Mouse (Mus musculus): ENCODE data around the gene Usp21. TPM values are rescaled to one million over a fixed set of nuclear protein-coding genes. Genes with fewer than 3 reads are reported as not detected.
"Not testable (repeated sequence)": the region's sequence is repeated elsewhere in the genome, so short reads cannot be mapped to it uniquely, and the experiment has no call there.

Usp21 gene
- polyA plus RNA-seq, 1 experiment from 2014 or later = 110 TPM

- ATAC-seq (replicated peaks; ENCODE audit: low FRiP score) = peak; percentile 11
- Histone ChIP-seq H3K27ac (ENCODE audit: low read depth, low read length) (peak overlapping the region; percentile 63), H3K36me3 (ENCODE audit: control insufficient read depth, insufficient read depth, low read length) (no peaks in the 10 kb centered on the region; the same call in 1 of the 2 replicates), H3K27me3 (ENCODE audit: control insufficient read depth, insufficient read depth, low read length) (no peaks in the 10 kb centered on the region), H3K9me3 (ENCODE audit: control insufficient read depth, low read length) (no peaks in the 10 kb centered on the region), H3K4me2 (ENCODE audit: low read depth, low read length, severe bottlenecking) (peak overlapping the region; percentile 50), H3K4me1 (replicated peaks; ENCODE audit: control insufficient read depth, insufficient read depth, low read length) (peaks cover 30% of the 10 kb centered on the region), H3K9ac (ENCODE audit: low read length) (peak overlapping the region; percentile 92), H3K4me3 (ENCODE audit: low read depth, low read length) (peak overlapping the region; percentile 81)
- 16% methylated on average over 13 of the region's 13 CpGs for WGBS
- peak; percentile 57 for DNase-seq (ENCODE audit: low spot score)
These were observed 40.3 kb downstream of the Usp21 start for GRCm38 (mm10) chr1:171247453-171247841.

- H3K4me3 ChIP-seq (ENCODE audit: low read depth, low read length) = peak overlapping the region; percentile 81
- H3K27me3 ChIP-seq (ENCODE audit: control insufficient read depth, insufficient read depth, low read length) = no peaks in the 10 kb centered on the region
- H3K36me3 ChIP-seq (ENCODE audit: control insufficient read depth, insufficient read depth, low read length) = no peaks in the 10 kb centered on the region; the same call in 1 of the 2 replicates
- H3K4me2 ChIP-seq (ENCODE audit: low read depth, low read length, severe bottlenecking) = peak overlapping the region; percentile 78
- no peaks in the 10 kb centered on the region for H3K9me3 ChIP-seq (ENCODE audit: control insufficient read depth, low read length)
- peak overlapping the region; percentile 63 for H3K27ac ChIP-seq (ENCODE audit: low read depth, low read length)
- under 1% methylated on average over 41 of the region's 41 CpGs for WGBS
- ATAC-seq (replicated peaks; ENCODE audit: low FRiP score) (peak; percentile 91), DNase-seq (ENCODE audit: low spot score) (peak; percentile 99)
- H3K9ac ChIP-seq (ENCODE audit: low read length) = peak overlapping the region; percentile 92
- H3K4me1 ChIP-seq (replicated peaks; ENCODE audit: control insufficient read depth, insufficient read depth, low read length) = peaks cover 25% of the 10 kb centered on the region
These were observed 40.9 kb downstream of the Usp21 start for GRCm38 (mm10) chr1:171246709-171247452.

GRCm38 (mm10) chr1:171245353-171245752 lies 42.4 kb downstream of the Usp21 start:
- Histone ChIP-seq H3K4me1 (replicated peaks; ENCODE audit: control insufficient read depth, insufficient read depth, low read length) (peaks cover 13% of the 10 kb centered on the region), H3K9me3 (ENCODE audit: control insufficient read depth, low read length) (no peaks in the 10 kb centered on the region), H3K4me2 (ENCODE audit: low read depth, low read length, severe bottlenecking) (no peak overlapping the region), H3K27ac (ENCODE audit: low read depth, low read length) (no peak overlapping the region), H3K4me3 (ENCODE audit: low read depth, low read length) (no peak overlapping the region), H3K36me3 (ENCODE audit: control insufficient read depth, insufficient read depth, low read length) (no peaks in the 10 kb centered on the region; the same call in 1 of the 2 replicates), H3K9ac (ENCODE audit: low read length) (no peak overlapping the region), H3K27me3 (ENCODE audit: control insufficient read depth, insufficient read depth, low read length) (no peaks in the 10 kb centered on the region)
- ATAC-seq (replicated peaks; ENCODE audit: low FRiP score) = no peak
- WGBS = 87% methylated on average over 8 of the region's 8 CpGs
- DNase-seq (ENCODE audit: low spot score) = no peak

- H3K9me3 ChIP-seq (ENCODE audit: control insufficient read depth, low read length); DNase-seq (ENCODE audit: low spot score); H3K36me3 ChIP-seq (ENCODE audit: control insufficient read depth, insufficient read depth, low read length); H3K27me3 ChIP-seq (ENCODE audit: control insufficient read depth, insufficient read depth, low read length); H3K4me1 ChIP-seq (replicated peaks; ENCODE audit: control insufficient read depth, insufficient read depth, low read length); ATAC-seq (replicated peaks; ENCODE audit: low FRiP score); H3K4me2 ChIP-seq (ENCODE audit: low read depth, low read length, severe bottlenecking); H3K9ac ChIP-seq (ENCODE audit: low read length); H3K4me3 ChIP-seq (ENCODE audit: low read depth, low read length); H3K27ac ChIP-seq (ENCODE audit: low read depth, low read length): not testable (repeated sequence)
- WGBS = 82% methylated on average over 12 of the region's 12 CpGs
These were observed 45.8 kb downstream of the Usp21 start for GRCm38 (mm10) chr1:171241952-171242351.

GRCm38 (mm10) chr1:171240911-171241310 lies 46.9 kb downstream of the Usp21 start:
- H3K9me3 ChIP-seq (ENCODE audit: control insufficient read depth, low read length) = no peaks in the 10 kb centered on the region
- H3K4me1 ChIP-seq (replicated peaks; ENCODE audit: control insufficient read depth, insufficient read depth, low read length) = 0 out of 2 replicates have a peak, but pooled peaks cover 3% of the 10 kb centered on the region
- H3K36me3 ChIP-seq (ENCODE audit: control insufficient read depth, insufficient read depth, low read length) = peaks cover 15% of the 10 kb centered on the region; the same call in 1 of the 2 replicates
- no peak overlapping the region for H3K27ac ChIP-seq (ENCODE audit: low read depth, low read length)
- no peak overlapping the region for H3K4me2 ChIP-seq (ENCODE audit: low read depth, low read length, severe bottlenecking)
- no peak for DNase-seq (ENCODE audit: low spot score)
- H3K4me3 ChIP-seq (ENCODE audit: low read depth, low read length) = no peak overlapping the region
- H3K9ac ChIP-seq (ENCODE audit: low read length) = no peak overlapping the region
- no peaks in the 10 kb centered on the region for H3K27me3 ChIP-seq (ENCODE audit: control insufficient read depth, insufficient read depth, low read length)
- no peak for ATAC-seq (replicated peaks; ENCODE audit: low FRiP score)
- 91% methylated on average over 10 of the region's 10 CpGs for WGBS

- Histone ChIP-seq H3K4me1 (replicated peaks; ENCODE audit: control insufficient read depth, insufficient read depth, low read length) (no peaks in the 10 kb centered on the region), H3K4me2 (ENCODE audit: low read depth, low read length, severe bottlenecking) (no peak overlapping the region), H3K9ac (ENCODE audit: low read length) (no peak overlapping the region), H3K27ac (ENCODE audit: low read depth, low read length) (no peak overlapping the region), H3K9me3 (ENCODE audit: control insufficient read depth, low read length) (no peaks in the 10 kb centered on the region), H3K27me3 (ENCODE audit: control insufficient read depth, insufficient read depth, low read length) (no peaks in the 10 kb centered on the region), H3K4me3 (ENCODE audit: low read depth, low read length) (no peak overlapping the region), H3K36me3 (ENCODE audit: control insufficient read depth, insufficient read depth, low read length) (peaks cover 16% of the 10 kb centered on the region; the same call in 1 of the 2 replicates)
- 82% methylated on average over 15 of the region's 15 CpGs for whole genome bisulfite sequencing
- DNase-seq (ENCODE audit: low spot score) (no peak), ATAC-seq (replicated peaks; ENCODE audit: low FRiP score) (no peak)
These were observed 47.6 kb downstream of the Usp21 start for GRCm38 (mm10) chr1:171239992-171240744.

- ATAC-seq (replicated peaks; ENCODE audit: low FRiP score) = no peak
- H3K36me3 ChIP-seq (ENCODE audit: control insufficient read depth, insufficient read depth, low read length) = peaks cover 16% of the 10 kb centered on the region; the same call in 1 of the 2 replicates
- WGBS = 73% methylated on average over 14 of the region's 14 CpGs
These were observed 49.3 kb downstream of the Usp21 start for GRCm38 (mm10) chr1:171238463-171238862.

GRCm38 (mm10) chr1:171237438-171237837 lies 50.4 kb downstream of the Usp21 start:
- Histone ChIP-seq H3K9ac (ENCODE audit: low read length) (no peak overlapping the region), H3K27ac (ENCODE audit: low read depth, low read length) (no peak overlapping the region), H3K9me3 (ENCODE audit: control insufficient read depth, low read length) (no peaks in the 10 kb centered on the region), H3K4me1 (replicated peaks; ENCODE audit: control insufficient read depth, insufficient read depth, low read length) (no peaks in the 10 kb centered on the region), H3K27me3 (ENCODE audit: control insufficient read depth, insufficient read depth, low read length) (no peaks in the 10 kb centered on the region), H3K4me2 (ENCODE audit: low read depth, low read length, severe bottlenecking) (no peak overlapping the region), H3K4me3 (ENCODE audit: low read depth, low read length) (no peak overlapping the region), H3K36me3 (ENCODE audit: control insufficient read depth, insufficient read depth, low read length) (peaks cover 16% of the 10 kb centered on the region; the same call in 1 of the 2 replicates)
- 80% methylated on average over 6 of the region's 6 CpGs for WGBS
- ATAC-seq (replicated peaks; ENCODE audit: low FRiP score) = no peak
- DNase-seq (ENCODE audit: low spot score) = no peak

More at GRCm38 (mm10) chr1:171238463-171238862, 49.3 kb downstream of the Usp21 start:
- peak; percentile 76 for DNase-seq (ENCODE audit: low spot score)
- Histone ChIP-seq H3K4me2 (ENCODE audit: low read depth, low read length, severe bottlenecking) (no peak overlapping the region), H3K9ac (ENCODE audit: low read length) (no peak overlapping the region), H3K9me3 (ENCODE audit: control insufficient read depth, low read length) (no peaks in the 10 kb centered on the region), H3K27me3 (ENCODE audit: control insufficient read depth, insufficient read depth, low read length) (no peaks in the 10 kb centered on the region), H3K4me3 (ENCODE audit: low read depth, low read length) (no peak overlapping the region), H3K27ac (ENCODE audit: low read depth, low read length) (no peak overlapping the region), H3K4me1 (replicated peaks; ENCODE audit: control insufficient read depth, insufficient read depth, low read length) (no peaks in the 10 kb centered on the region)
